Mouse (Mus musculus) liver, embryonic 11.5 days (tissue): ENCODE results near the gene Sec31b. TPM values are rescaled to one million over a fixed set of nuclear protein-coding genes. Genes with fewer than 3 reads are reported as not detected.

Experiments
- ATAC-seq: fragments of 200-750 bp; cut with Nextera tagmentation; replicated peaks from 2 replicates; pipeline ENCODE4 v1.8.0; 2017; ENCODE audit warnings: moderate number of reproducible peaks, mild to moderate bottlenecking, moderate TSS enrichment, moderate library complexity; ENCODE audit not compliant: low FRiP score
- DNase-seq: peaks from one replicate; pipeline ENCODE4 v3.0.0-alpha.2; 2017; ENCODE audit warnings: low spot score
- H3K27ac ChIP-seq: fragments of 300-500 bp; sonication (generic); 2 replicates; pipeline ENCODE4 v1.5.1; 2014; ENCODE audit warnings: mild to moderate bottlenecking, low read depth, low read length, control low read depth
- H3K27me3 ChIP-seq: fragments of 300-500 bp; sonication (generic); replicated peaks from 2 replicates; pipeline ENCODE4 v1.6.1; 2014; ENCODE audit warnings: low read length, mixed read lengths; ENCODE audit not compliant: control insufficient read depth, insufficient read depth
- H3K36me3 ChIP-seq: fragments of 300-500 bp; sonication (generic); 2 replicates; pipeline ENCODE4 v1.6.1; 2014; ENCODE audit warnings: mild to moderate bottlenecking, low read length, moderate library complexity, mixed read lengths; ENCODE audit not compliant: control insufficient read depth, insufficient read depth
- H3K4me1 ChIP-seq: fragments of 300-500 bp; sonication (generic); replicated peaks from 2 replicates; pipeline ENCODE4 v1.6.1; 2014; ENCODE audit warnings: low read length, mixed read lengths; ENCODE audit not compliant: control insufficient read depth, insufficient read depth
- H3K4me2 ChIP-seq: fragments of 300-500 bp; sonication (generic); 2 replicates; pipeline ENCODE4 v1.6.1; 2014; ENCODE audit warnings: mild to moderate bottlenecking, control low read depth, moderate library complexity
- H3K4me3 ChIP-seq: fragments of 300-500 bp; sonication (generic); 2 replicates; pipeline ENCODE4 v1.5.1; 2014; ENCODE audit warnings: low read depth, low read length, control low read depth
- H3K9ac ChIP-seq: fragments of 300-500 bp; sonication (generic); 2 replicates; pipeline ENCODE4 v1.6.1; 2014; ENCODE audit warnings: low read depth, low read length, control low read depth
- H3K9me3 ChIP-seq: fragments of 300-500 bp; sonication (generic); 2 replicates; pipeline ENCODE4 v1.6.1; 2016; ENCODE audit warnings: low read length, inconsistent platforms, mixed read lengths; ENCODE audit not compliant: control insufficient read depth
- WGBS: fragments of 180-500 bp; shearing (Covaris S2); extraction: QIAGEN DNeasy Blood & Tissue Kit; methylation state at CpG from one replicate; pipeline ENCODE4 v1.1.7; 2014; 5-methylcytosine and 5-hydroxymethylcytosine counted together
- polyA plus RNA-seq: library from polyadenylated mRNA; unstranded; fragments of >200 nt; fragmentation: Nextera tagmentation; extraction: Ambion mirVana; gene quantifications from 2 replicates; pipeline ENCODE4 v1.2.1, GENCODE M21; 2014

The Sec31b gene
- polyA plus RNA-seq, 1 experiment from 2014 or later: 0.58 TPM

- DNase-seq (no peak), ATAC-seq (no peak)
- Histone ChIP-seq H3K27me3 (peaks cover 71% of the 10 kb centered on the region), H3K27ac (no peak overlapping the region), H3K9me3 (no peaks in the 10 kb centered on the region), H3K4me1 (no peaks in the 10 kb centered on the region), H3K36me3 (no peaks in the 10 kb centered on the region), H3K4me2 (peak overlapping the region; percentile 71), H3K4me3 (peak overlapping the region; percentile 8; the same call in 1 of the 2 replicates), H3K9ac (no peak overlapping the region)
- 6% methylated on average over 12 of the region's 12 CpGs for WGBS
Measured at GRCm38 (mm10) chr19:44510534-44511175, 35.0 kb downstream of the Sec31b start.

- Histone ChIP-seq H3K9ac (no peak overlapping the region), H3K4me2 (no peak overlapping the region), H3K4me3 (no peak overlapping the region), H3K27me3 (peaks cover 13% of the 10 kb centered on the region), H3K9me3 (no peaks in the 10 kb centered on the region), H3K4me1 (no peaks in the 10 kb centered on the region), H3K36me3 (no peaks in the 10 kb centered on the region), H3K27ac (no peak overlapping the region)
- DNase-seq (no peak), ATAC-seq (no peak)
- WGBS: 72% methylated on average over 4 of the region's 4 CpGs
Measured at GRCm38 (mm10) chr19:44502741-44503140, 42.9 kb downstream of the Sec31b start.

GRCm38 (mm10) chr19:44501925-44502324, 43.7 kb downstream of the Sec31b start:
- no peaks in the 10 kb centered on the region for H3K9me3 ChIP-seq
- no peak for DNase-seq
- 71% methylated on average over 6 of the region's 6 CpGs for WGBS
- H3K27me3 ChIP-seq: peaks cover 16% of the 10 kb centered on the region
- H3K4me3 ChIP-seq: no peak overlapping the region
- no peak overlapping the region for H3K9ac ChIP-seq
- no peak overlapping the region for H3K27ac ChIP-seq
- no peak overlapping the region for H3K4me2 ChIP-seq
- no peaks in the 10 kb centered on the region for H3K4me1 ChIP-seq
- no peaks in the 10 kb centered on the region for H3K36me3 ChIP-seq
- no peak for ATAC-seq

GRCm38 (mm10) chr19:44500240-44500639, 45.4 kb downstream of the Sec31b start:
- H3K27me3 ChIP-seq: peaks cover 13% of the 10 kb centered on the region
- H3K27ac ChIP-seq: no peak overlapping the region
- no peaks in the 10 kb centered on the region for H3K9me3 ChIP-seq
- H3K4me3 ChIP-seq: no peak overlapping the region
- no peaks in the 10 kb centered on the region for H3K4me1 ChIP-seq
- DNase-seq (no peak), ATAC-seq (no peak)
- WGBS: 64% methylated on average over 5 of the region's 5 CpGs
- H3K9ac ChIP-seq: no peak overlapping the region
- no peak overlapping the region for H3K4me2 ChIP-seq
- no peaks in the 10 kb centered on the region for H3K36me3 ChIP-seq

GRCm38 (mm10) chr19:44498936-44499335, 46.7 kb downstream of the Sec31b start:
- Histone ChIP-seq H3K9me3 (no peaks in the 10 kb centered on the region), H3K4me2 (no peak overlapping the region), H3K4me3 (no peak overlapping the region), H3K9ac (no peak overlapping the region), H3K36me3 (no peaks in the 10 kb centered on the region), H3K4me1 (no peaks in the 10 kb centered on the region), H3K27me3 (peaks cover 7% of the 10 kb centered on the region), H3K27ac (no peak overlapping the region)
- no peak for DNase-seq
- ATAC-seq: no peak
- 58% methylated on average over 6 of the region's 6 CpGs for WGBS

GRCm38 (mm10) chr19:44496941-44497340, 48.7 kb downstream of the Sec31b start:
- Histone ChIP-seq H3K4me3 (no peak overlapping the region), H3K4me2 (no peak overlapping the region), H3K9me3 (no peaks in the 10 kb centered on the region), H3K27me3 (peaks cover 12% of the 10 kb centered on the region), H3K27ac (no peak overlapping the region), H3K4me1 (no peaks in the 10 kb centered on the region), H3K36me3 (no peaks in the 10 kb centered on the region), H3K9ac (no peak overlapping the region)
- 76% methylated on average over 10 of the region's 10 CpGs for WGBS
- no peak for ATAC-seq
- no peak for DNase-seq

GRCm38 (mm10) chr19:44496511-44496910, 49.2 kb downstream of the Sec31b start:
- 28% methylated on average over 8 of the region's 8 CpGs for WGBS

GRCm38 (mm10) chr19:44493128-44493527, 52.5 kb downstream of the Sec31b start, which contains the start of gene Wnt8b:
Wnt8b (plus strand) TSS chr19:44493472.
- DNase-seq (no peak), ATAC-seq (no peak)
- WGBS: 41% methylated on average over 8 of the region's 8 CpGs

More at GRCm38 (mm10) chr19:44496511-44496910, 49.2 kb downstream of the Sec31b start:
- Histone ChIP-seq H3K36me3 (no peaks in the 10 kb centered on the region), H3K9me3 (no peaks in the 10 kb centered on the region), H3K27ac (no peak overlapping the region), H3K9ac (no peak overlapping the region), H3K4me1 (no peaks in the 10 kb centered on the region), H3K27me3 (peaks cover 10% of the 10 kb centered on the region), H3K4me3 (no peak overlapping the region), H3K4me2 (no peak overlapping the region)
- DNase-seq (no peak), ATAC-seq (no peak)

GRCm38 (mm10) chr19:44487266-44487665, 58.4 kb downstream of the Sec31b start:
- no peak overlapping the region for H3K9ac ChIP-seq
- ATAC-seq (peak; percentile 45), DNase-seq (no peak)
- H3K4me2 ChIP-seq: no peak overlapping the region
- no peaks in the 10 kb centered on the region for H3K36me3 ChIP-seq
- no peaks in the 10 kb centered on the region for H3K4me1 ChIP-seq
- H3K9me3 ChIP-seq: no peaks in the 10 kb centered on the region
- H3K4me3 ChIP-seq: no peak overlapping the region
- WGBS: 11% methylated on average over 8 of the region's 8 CpGs
- no peaks in the 10 kb centered on the region for H3K27me3 ChIP-seq
- H3K27ac ChIP-seq: no peak overlapping the region

More at GRCm38 (mm10) chr19:44493128-44493527, 52.5 kb downstream of the Sec31b start, which contains the start of gene Wnt8b:
- no peaks in the 10 kb centered on the region for H3K36me3 ChIP-seq
- no peak within 1 kb of the TSS for H3K4me2 ChIP-seq
- no peak within 1 kb of the TSS for H3K4me3 ChIP-seq
- H3K27ac ChIP-seq: no peak within 1 kb of the TSS
- H3K27me3 ChIP-seq: peaks cover 8% of the 10 kb centered on the region; the same call in 1 of the 2 replicates
- H3K9ac ChIP-seq: no peak within 1 kb of the TSS
- no peaks in the 10 kb centered on the region for H3K9me3 ChIP-seq
- H3K4me1 ChIP-seq: no peaks in the 10 kb centered on the region
